Mouse (Mus musculus): ENCODE measurements around the gene Gm49601.

Gene Gm49601

DNA sequence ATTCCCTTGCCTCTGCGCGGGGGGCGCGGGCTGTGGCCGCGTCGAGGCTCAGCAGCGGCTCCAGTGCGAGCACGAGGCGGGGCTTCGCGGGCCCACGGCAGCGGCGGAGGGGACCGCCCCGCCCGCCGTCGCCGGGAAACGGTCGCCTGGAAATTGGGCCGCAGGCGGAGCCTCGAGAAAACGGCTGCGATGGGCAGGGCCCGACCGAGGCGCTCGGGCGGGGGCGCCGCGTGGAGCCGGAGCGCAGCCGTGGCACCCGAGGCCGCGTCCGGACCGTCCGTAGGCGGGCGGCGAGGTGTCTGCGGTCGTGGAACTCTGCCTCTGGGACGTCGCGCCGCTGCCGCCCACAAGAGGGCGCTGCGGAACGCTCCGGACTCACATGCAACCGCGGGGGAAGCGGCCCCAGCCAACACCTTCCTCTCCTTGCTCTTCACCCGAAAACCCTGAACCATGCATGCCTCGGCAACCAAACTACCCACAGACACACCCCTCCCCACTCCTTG lies at the start of gene Gm49601:
Gene Gm49601 (minus strand): TSS at position 52 of the 503 bp plus-strand sequence.
- DNase-seq (ENCODE audit: low spot score), result peak; percentile 61

GRCm38 (mm10) chr16:18673005-18673404 lies 46.8 kb upstream of the Gm49601 start:
- no peak for DNase-seq (ENCODE audit: low spot score)

DNA sequence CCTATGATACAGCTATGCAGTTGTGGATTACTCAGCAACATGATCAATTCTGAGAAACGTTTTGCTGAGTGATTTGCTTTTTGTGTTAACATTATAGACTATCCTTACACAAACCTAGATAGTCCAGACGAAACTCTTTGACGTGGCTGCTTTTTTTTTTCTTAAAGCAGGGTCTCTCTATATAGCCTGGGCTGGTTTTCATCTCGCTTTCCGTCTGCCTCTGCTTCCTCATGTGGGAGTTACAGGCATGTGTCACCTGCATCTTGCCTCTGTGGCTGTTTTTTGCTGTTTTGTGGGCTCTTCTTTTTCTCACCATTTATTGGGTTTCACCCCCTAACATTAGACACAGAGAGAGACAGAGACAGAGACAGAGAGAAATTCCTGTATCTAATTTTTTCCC lies 45.8 kb upstream of the Gm49601 start:
- no peak for DNase-seq (ENCODE audit: low spot score)

GRCm38 (mm10) chr16:18669914-18670313 lies 43.7 kb upstream of the Gm49601 start:
- no peak for DNase-seq (ENCODE audit: low spot score)

GRCm38 (mm10) chr16:18658597-18658996 lies 32.4 kb upstream of the Gm49601 start:
- no peak for DNase-seq (ENCODE audit: low spot score)

DNA sequence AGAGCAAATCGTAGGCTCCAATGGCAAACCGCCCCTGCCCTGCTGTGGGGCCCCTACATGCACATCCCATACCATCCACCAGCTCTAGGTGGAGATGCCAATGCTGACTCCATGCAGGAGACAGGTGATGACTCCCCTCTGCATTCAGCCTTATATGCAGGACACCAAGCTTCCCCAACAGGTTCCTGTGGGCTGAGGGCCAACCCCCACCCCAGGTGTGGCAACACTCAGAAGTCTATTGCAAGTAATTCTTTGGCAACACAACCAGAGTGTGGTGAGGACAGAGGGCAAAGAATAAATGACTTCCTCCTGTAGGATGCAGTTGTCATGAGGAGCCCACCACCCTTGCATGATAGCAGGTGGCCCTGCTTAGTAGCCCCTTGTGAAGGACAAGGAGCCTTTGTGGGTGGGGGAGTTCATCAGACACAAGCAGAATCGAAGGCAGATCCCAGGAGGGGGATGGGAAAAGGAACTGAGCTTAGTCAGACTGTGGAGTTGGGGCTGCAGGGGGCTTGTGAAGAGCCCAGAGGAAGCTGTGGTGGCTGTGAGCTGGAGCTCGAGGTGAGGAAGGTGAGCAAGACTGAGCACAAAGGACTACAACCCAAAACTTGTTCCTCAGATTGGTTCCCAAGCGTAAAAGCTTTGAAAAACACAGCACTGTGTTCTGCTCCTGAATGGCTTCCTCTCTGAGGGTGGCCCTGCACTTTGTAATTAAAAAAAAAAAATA lies 29.3 kb upstream of the Gm49601 start:
- DNase-seq (ENCODE audit: low spot score), result peak; percentile 16

- no peak for DNase-seq (ENCODE audit: low spot score)
Measured at GRCm38 (mm10) chr16:18653290-18654160, 27.3 kb upstream of the Gm49601 start.

GRCm38 (mm10) chr16:18649126-18649525 lies 22.9 kb upstream of the Gm49601 start:
- no peak for DNase-seq (ENCODE audit: low spot score)

DNA sequence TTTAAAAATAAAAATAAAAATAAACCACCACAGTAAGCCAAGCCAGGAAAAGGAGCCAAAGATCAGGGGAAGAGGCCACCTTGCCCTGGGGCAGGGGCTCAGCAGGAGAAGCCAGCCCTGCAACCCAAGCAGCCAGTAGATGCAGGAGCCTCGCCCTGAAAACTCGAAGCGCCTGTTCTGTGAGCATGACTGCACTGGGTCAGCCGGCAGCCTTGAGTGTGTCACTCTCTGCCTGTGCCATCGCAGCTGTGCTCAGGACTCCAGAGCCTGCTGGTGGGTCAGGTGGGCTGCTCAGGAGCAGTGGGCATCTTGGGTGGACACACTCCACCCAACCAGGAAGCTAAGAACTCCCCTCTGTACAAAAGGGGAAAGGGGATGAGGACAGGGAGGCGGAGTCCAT lies 19.1 kb upstream of the Gm49601 start:
- no peak for DNase-seq (ENCODE audit: low spot score)

GRCm38 (mm10) chr16:18644485-18644884 lies 18.3 kb upstream of the Gm49601 start:
- no peak for DNase-seq (ENCODE audit: low spot score)

- DNase-seq (ENCODE audit: low spot score), result no peak
Measured at GRCm38 (mm10) chr16:18643406-18643998, 17.3 kb upstream of the Gm49601 start.

DNA sequence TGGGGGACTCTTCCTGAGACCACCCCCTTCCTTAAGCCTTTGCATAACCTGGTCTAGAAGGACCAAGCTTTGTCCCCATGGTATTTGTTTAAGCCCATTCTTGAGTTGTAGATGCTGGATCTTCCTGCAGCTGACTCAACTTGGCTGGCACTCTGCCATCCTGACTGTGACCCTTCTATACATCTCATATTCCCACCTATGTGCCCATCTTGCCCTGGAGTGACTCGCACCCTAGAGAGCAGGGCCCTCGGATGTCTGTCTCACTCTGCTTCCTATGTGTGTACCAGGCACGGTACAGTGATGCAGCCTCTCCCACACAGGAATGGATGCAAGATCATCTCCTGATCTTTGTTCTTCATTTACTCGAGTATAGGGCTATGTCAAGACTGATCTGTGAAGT lies 16.7 kb upstream of the Gm49601 start:
- DNase-seq (ENCODE audit: low spot score), result no peak

DNA sequence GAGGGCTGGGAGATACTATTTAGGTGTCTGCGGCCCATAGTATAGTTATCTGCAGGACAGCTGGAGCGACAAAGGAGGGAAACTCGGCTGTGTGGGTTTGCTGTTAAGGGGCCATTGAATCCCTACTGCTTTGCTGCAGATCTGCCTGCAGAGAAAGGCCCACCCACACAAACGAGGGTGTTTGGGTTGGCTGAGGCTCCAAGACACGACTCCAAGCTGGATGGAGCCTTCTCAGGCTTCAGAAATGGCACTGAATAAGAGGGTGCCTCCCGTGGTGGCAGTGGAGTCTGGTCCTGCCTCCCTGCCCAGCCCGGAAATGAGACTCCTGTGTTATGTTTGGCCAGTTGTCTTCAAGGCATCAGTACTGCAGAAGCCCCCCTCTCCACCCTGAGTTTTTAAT lies 16.1 kb upstream of the Gm49601 start:
- no peak for DNase-seq (ENCODE audit: low spot score)

- no peak for DNase-seq (ENCODE audit: low spot score)
Measured at GRCm38 (mm10) chr16:18639382-18639929, 13.2 kb upstream of the Gm49601 start.

GRCm38 (mm10) chr16:18638396-18638795 lies 12.2 kb upstream of the Gm49601 start:
- peak; percentile 37 for DNase-seq (ENCODE audit: low spot score)

GRCm38 (mm10) chr16:18636804-18637203 lies 10.6 kb upstream of the Gm49601 start:
- no peak for DNase-seq (ENCODE audit: low spot score)

DNA sequence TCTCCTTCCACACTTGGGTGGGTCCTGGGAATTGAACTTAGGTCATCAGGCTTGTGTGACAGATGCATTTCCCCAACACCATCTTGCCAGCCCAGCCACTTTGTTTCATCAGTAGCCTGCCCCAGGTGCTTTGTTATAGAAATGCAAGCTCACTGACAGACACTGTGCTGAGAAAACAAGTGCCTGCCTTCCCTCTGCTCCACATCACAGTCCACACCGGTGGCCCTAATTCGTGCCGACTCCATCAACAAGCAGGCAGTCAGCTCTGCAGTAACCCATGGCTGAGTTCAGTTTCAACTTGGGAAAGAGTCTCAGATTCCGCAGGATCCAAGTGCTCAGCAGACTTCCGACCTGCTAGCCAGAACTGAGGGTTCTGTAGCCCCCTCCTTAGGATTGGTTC lies 10.2 kb upstream of the Gm49601 start:
- no peak for DNase-seq (ENCODE audit: low spot score)

DNA sequence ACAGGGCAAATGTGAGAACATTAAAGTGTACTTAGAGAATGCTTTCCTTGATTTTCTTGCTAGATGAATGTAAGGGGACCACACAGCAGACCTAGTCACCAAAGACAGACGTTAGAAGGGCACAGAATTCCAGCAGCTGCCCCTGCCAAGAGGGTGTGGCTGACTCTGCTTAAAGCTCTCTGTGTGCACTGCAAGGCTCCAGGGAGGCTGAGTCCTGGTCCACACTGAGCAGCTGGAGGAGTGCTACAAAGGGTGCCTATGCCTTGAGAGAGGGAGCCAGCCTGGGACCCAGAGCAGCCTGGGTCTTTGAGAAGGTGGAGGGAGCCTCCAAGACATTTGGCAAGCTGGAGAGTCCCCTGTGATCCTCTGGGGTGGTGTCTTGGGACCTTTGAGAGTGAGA lies 7.1 kb upstream of the Gm49601 start:
- DNase-seq (ENCODE audit: low spot score), result no peak

DNA sequence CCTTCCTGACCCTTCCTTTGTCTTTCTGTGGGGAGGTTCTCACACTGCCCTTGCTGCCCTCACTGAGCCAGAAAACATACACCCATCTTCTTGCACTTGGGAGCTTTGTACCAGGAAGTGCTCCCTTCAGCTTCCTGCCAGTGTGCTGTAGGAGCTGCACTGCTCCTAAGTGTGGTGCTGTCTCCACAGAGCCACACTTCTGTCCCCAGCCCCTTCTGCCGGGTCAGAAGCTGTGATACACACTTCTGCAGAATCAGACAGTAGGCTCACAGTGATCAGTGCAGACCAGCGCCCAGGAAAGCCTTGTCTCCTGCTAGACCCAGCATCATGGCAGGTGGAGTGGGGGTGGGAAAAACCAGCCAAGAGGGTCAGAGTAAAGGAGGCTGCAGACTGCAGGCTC lies 6.6 kb upstream of the Gm49601 start:
- no peak for DNase-seq (ENCODE audit: low spot score)

DNA sequence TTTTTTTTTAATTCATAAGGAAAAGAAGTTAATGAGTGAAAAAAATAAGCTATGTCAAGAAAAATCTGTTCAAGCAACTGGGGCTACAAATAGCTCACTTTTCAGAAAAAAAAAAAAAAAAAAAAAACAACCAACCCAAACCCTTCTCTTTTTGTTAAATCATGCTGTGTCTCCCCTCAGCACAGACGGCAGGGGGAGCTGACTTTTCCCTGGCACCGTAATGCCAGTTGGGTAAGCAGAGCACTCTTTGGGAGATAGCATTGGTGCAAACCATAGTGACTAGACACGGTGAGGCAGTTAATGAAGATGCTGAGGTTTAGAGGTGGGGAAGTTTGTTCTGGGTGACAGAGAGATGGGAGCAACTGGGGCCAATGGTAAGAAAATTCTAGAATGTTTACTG lies 5.8 kb upstream of the Gm49601 start:
- DNase-seq (ENCODE audit: low spot score), result no peak

DNA sequence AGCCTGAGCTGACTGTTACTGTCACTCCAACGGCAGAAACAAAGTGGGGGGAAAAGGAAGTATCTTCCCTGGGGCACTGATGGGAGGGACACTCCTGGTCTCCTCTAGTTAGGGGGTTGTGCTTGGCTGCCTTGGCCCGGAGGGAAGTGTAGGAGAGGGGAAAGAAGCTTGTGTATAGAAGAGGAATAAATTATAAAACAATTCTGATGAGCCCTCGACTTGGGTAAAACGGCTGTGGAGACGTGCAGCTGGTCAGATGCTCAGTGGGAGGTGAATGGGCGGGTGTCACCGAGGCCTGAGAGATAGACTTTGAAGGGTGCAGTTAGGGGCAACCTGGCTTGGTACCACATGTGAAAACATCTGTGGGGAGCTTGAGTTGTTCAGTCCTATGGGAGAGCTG lies 4.9 kb upstream of the Gm49601 start:
- no peak for DNase-seq (ENCODE audit: low spot score)

- DNase-seq (ENCODE audit: low spot score), result no peak
Measured at GRCm38 (mm10) chr16:18630291-18630690, 4.1 kb upstream of the Gm49601 start.

All from MN1 (cell line).